Comparison of ENCODE assay signal across 10 mouse cellular contexts in the genomic region with DNA sequence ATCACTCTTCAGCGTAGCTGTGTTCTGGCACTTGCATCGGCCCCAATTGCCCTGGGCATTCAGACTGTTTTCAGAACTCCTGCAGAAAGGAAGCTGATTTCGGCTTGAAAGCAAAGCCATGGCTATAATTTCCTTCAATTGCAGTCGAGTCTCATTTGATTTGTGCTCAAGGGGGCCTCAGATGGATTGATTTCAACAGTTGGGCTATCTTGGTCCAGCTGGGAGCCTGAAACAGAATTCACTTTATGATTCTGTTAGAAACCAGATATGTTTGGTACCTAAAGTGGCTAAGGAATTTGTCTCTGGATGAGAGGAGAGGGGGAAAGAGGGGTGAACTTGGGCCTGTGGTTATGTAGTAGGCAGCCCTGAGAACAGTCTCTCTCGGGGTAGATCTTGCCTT.
"Had no signal": no experiment of that assay in that cellular context is flagged by ENCODE, and none has a peak within 500 bp of the region (broad histone marks: within the 10 kb centered on the region; RNA-seq: fewer than 3 reads in every experiment).

No protein-coding gene starts in this region.

- H3K27me3 ChIP-seq: liver, embryonic 13.5 days; midbrain, embryonic 15.5 days had no signal

- H3K4me3 ChIP-seq: liver, embryonic 13.5 days; midbrain, embryonic 15.5 days had no signal

- H3K4me1 ChIP-seq: liver, embryonic 13.5 days had no signal

- H3K4me2 ChIP-seq: liver, embryonic 13.5 days; midbrain, embryonic 15.5 days had no signal

- H3K9ac ChIP-seq: liver, embryonic 13.5 days; midbrain, embryonic 15.5 days had no signal

- H3K27ac ChIP-seq: liver, embryonic 13.5 days; midbrain, embryonic 15.5 days; stomach, postnatal 0 days had no signal

- DNase-seq: kidney, adult 9 months; kidney, postnatal 36 days; layer of hippocampus, adult 9-11 months; layer of hippocampus, postnatal 36 days; liver; liver, embryonic 13.5 days; lung, adult 18-20 months had no signal

- ATAC-seq: intestine, embryonic 16.5 days; midbrain, embryonic 15.5 days had no signal

- H3K36me3 ChIP-seq: liver, embryonic 13.5 days; midbrain, embryonic 15.5 days had no signal

- H3K9me3 ChIP-seq: liver, embryonic 13.5 days had no signal
